Mouse (Mus musculus) embryonic facial prominence, embryonic 14.5 days (tissue): ENCODE measurements around the gene Tbkbp1. TPM values are rescaled to one million over a fixed set of nuclear protein-coding genes. Genes with fewer than 3 reads are reported as not detected.
A peak's percentile ranks its signal among the peaks of the same experiment; 100 is the strongest.

Experiments used
- ATAC-seq: fragments of 200-750 bp; cut with Nextera tagmentation; 2 replicates; pipeline ENCODE4 v1.8.0; 2017; ENCODE audit warnings: low read depth, moderate number of reproducible peaks, moderate TSS enrichment
- DNase-seq: peaks from one replicate; pipeline ENCODE4 v3.0.0-alpha.2; 2015; ENCODE audit warnings: low spot score
- H3K27ac ChIP-seq: fragments of 300-500 bp; sonication (generic); replicated peaks from 2 replicates; pipeline ENCODE4 v1.5.1; 2014; ENCODE audit warnings: low read depth, mild to moderate bottlenecking, low read length, moderate library complexity
- H3K27me3 ChIP-seq: fragments of 300-500 bp; sonication (generic); replicated peaks from 2 replicates; pipeline ENCODE4 v1.6.1; 2014; ENCODE audit warnings: low read length; ENCODE audit not compliant: control insufficient read depth, insufficient read depth
- H3K36me3 ChIP-seq: fragments of 300-500 bp; sonication (generic); 2 replicates; pipeline ENCODE4 v1.6.1; 2014; ENCODE audit warnings: low read length, mixed read lengths; ENCODE audit not compliant: control insufficient read depth, insufficient read depth
- H3K4me1 ChIP-seq: fragments of 300-500 bp; sonication (generic); 2 replicates; pipeline ENCODE4 v1.6.1; 2014; ENCODE audit warnings: antibody characterized with exemption, low read length; ENCODE audit not compliant: control insufficient read depth, insufficient read depth
- H3K4me2 ChIP-seq: fragments of 300-500 bp; sonication (generic); 2 replicates; pipeline ENCODE4 v1.6.1; 2014; ENCODE audit warnings: low read depth, mild to moderate bottlenecking, low read length, moderate library complexity, mixed read lengths
- H3K4me3 ChIP-seq: fragments of 300-500 bp; sonication (generic); 2 replicates; pipeline ENCODE4 v1.5.1; 2014; ENCODE audit warnings: low read depth, mild to moderate bottlenecking, low read length
- H3K9ac ChIP-seq: fragments of 300-500 bp; sonication (generic); 2 replicates; pipeline ENCODE4 v1.6.1; 2014; ENCODE audit warnings: low read depth, mild to moderate bottlenecking, low read length, moderate library complexity, mixed read lengths
- H3K9me3 ChIP-seq: fragments of 300-500 bp; sonication (generic); 2 replicates; pipeline ENCODE4 v1.6.1; 2016; ENCODE audit warnings: low read length; ENCODE audit not compliant: control insufficient read depth
- WGBS: fragments of 180-500 bp; shearing (Covaris S2); extraction: QIAGEN DNeasy Blood & Tissue Kit; methylation state at CpG from one replicate; pipeline ENCODE4 v1.1.7; 2014; 5-methylcytosine and 5-hydroxymethylcytosine counted together
- polyA plus RNA-seq: library from polyadenylated mRNA; unstranded; fragments of >200 nt; fragmentation: Nextera tagmentation; extraction: Ambion mirVana; gene quantifications from 2 replicates; pipeline ENCODE4 v1.2.1, GENCODE M21; 2014

The Tbkbp1 gene
- polyA plus RNA-seq, 1 experiment from 2014 or later: 7.6 TPM

GRCm38 (mm10) chr11:97189231-97189630 lies 37.9 kb upstream of the Tbkbp1 start:
- peak overlapping the region; percentile 90; the same call in 1 of the 2 replicates for H3K27ac ChIP-seq
- ATAC-seq (no peak), DNase-seq (no peak)
- no peaks in the 10 kb centered on the region for H3K27me3 ChIP-seq
- H3K36me3 ChIP-seq: peaks cover 21% of the 10 kb centered on the region
- no peaks in the 10 kb centered on the region for H3K9me3 ChIP-seq
- peak overlapping the region; percentile 87 for H3K4me3 ChIP-seq
- 32% methylated on average over 3 of the region's 3 CpGs for WGBS
- peak overlapping the region; percentile 81; the same call in 1 of the 2 replicates for H3K9ac ChIP-seq
- H3K4me2 ChIP-seq: peak overlapping the region; percentile 88
- peaks cover 13% of the 10 kb centered on the region for H3K4me1 ChIP-seq

GRCm38 (mm10) chr11:97188643-97188955 lies 37.3 kb upstream of the Tbkbp1 start:
- H3K9me3 ChIP-seq: no peaks in the 10 kb centered on the region
- ATAC-seq (no peak), DNase-seq (no peak)
- H3K4me2 ChIP-seq: peak overlapping the region; percentile 88
- H3K27ac ChIP-seq: peak overlapping the region; percentile 90
- peaks cover 13% of the 10 kb centered on the region for H3K4me1 ChIP-seq
- H3K4me3 ChIP-seq: peak overlapping the region; percentile 87
- H3K36me3 ChIP-seq: peaks cover 27% of the 10 kb centered on the region
- peak overlapping the region; percentile 81 for H3K9ac ChIP-seq
- H3K27me3 ChIP-seq: no peaks in the 10 kb centered on the region
- WGBS: under 1% methylated on average over 15 of the region's 15 CpGs

- WGBS: under 1% methylated on average over 51 of the region's 101 CpGs
- H3K4me2 ChIP-seq: peak within 1 kb of the TSS; percentile 88
- ATAC-seq: peak; percentile 95
Observed at GRCm38 (mm10) chr11:97187764-97188642, 36.7 kb upstream of the Tbkbp1 start, which contains the start of gene Kpnb1. TSS of gene Kpnb1 (minus strand) at chr11:97187881.

GRCm38 (mm10) chr11:97186947-97187763 lies 35.9 kb upstream of the Tbkbp1 start:
- WGBS: 0% methylated on average over 22 of the region's 74 CpGs
- no peaks in the 10 kb centered on the region for H3K27me3 ChIP-seq
- H3K4me1 ChIP-seq: peaks cover 13% of the 10 kb centered on the region
- no peaks in the 10 kb centered on the region for H3K9me3 ChIP-seq
- peak overlapping the region; percentile 87 for H3K4me3 ChIP-seq
- peak overlapping the region; percentile 85 for H3K9ac ChIP-seq
- H3K36me3 ChIP-seq: peaks cover 42% of the 10 kb centered on the region
- peak overlapping the region; percentile 79 for H3K4me2 ChIP-seq
- DNase-seq (peak; percentile 98), ATAC-seq (peak; percentile 70)
- H3K27ac ChIP-seq: peak overlapping the region; percentile 97

More at GRCm38 (mm10) chr11:97187764-97188642, 36.7 kb upstream of the Tbkbp1 start, which contains the start of gene Kpnb1:
- Histone ChIP-seq H3K27me3 (no peaks in the 10 kb centered on the region), H3K9me3 (no peaks in the 10 kb centered on the region), H3K4me3 (peak within 1 kb of the TSS; percentile 87), H3K9ac (peak within 1 kb of the TSS; percentile 85), H3K36me3 (peaks cover 33% of the 10 kb centered on the region), H3K4me1 (peaks cover 13% of the 10 kb centered on the region), H3K27ac (peak within 1 kb of the TSS; percentile 97)
- DNase-seq: peak; percentile 100

GRCm38 (mm10) chr11:97185704-97186614 lies 34.7 kb upstream of the Tbkbp1 start:
- Histone ChIP-seq H3K36me3 (peaks cover 54% of the 10 kb centered on the region), H3K4me3 (peak overlapping the region; percentile 87), H3K27me3 (no peaks in the 10 kb centered on the region), H3K9ac (peak overlapping the region; percentile 85), H3K4me1 (peaks cover 13% of the 10 kb centered on the region), H3K9me3 (no peaks in the 10 kb centered on the region), H3K27ac (0 out of 2 replicates have a peak overlapping the region, but pooled peaks have one; percentile 40), H3K4me2 (peak overlapping the region; percentile 79)
- DNase-seq (no peak), ATAC-seq (no peak)
- 58% methylated on average over 5 of the region's 5 CpGs for WGBS

- H3K36me3 ChIP-seq: peaks cover 65% of the 10 kb centered on the region
- no peak overlapping the region for H3K4me2 ChIP-seq
- H3K27me3 ChIP-seq: no peaks in the 10 kb centered on the region
- no peak overlapping the region for H3K9ac ChIP-seq
- WGBS: 72% methylated on average over 5 of the region's 5 CpGs
- no peak for ATAC-seq
- peaks cover 13% of the 10 kb centered on the region for H3K4me1 ChIP-seq
- H3K4me3 ChIP-seq: no peak overlapping the region
- DNase-seq: no peak
- no peaks in the 10 kb centered on the region for H3K9me3 ChIP-seq
- no peak overlapping the region for H3K27ac ChIP-seq
Observed at GRCm38 (mm10) chr11:97184875-97185274, 33.6 kb upstream of the Tbkbp1 start.

- Histone ChIP-seq H3K4me2 (no peak overlapping the region), H3K4me3 (no peak overlapping the region), H3K4me1 (peaks cover 13% of the 10 kb centered on the region), H3K27ac (no peak overlapping the region), H3K36me3 (peaks cover 89% of the 10 kb centered on the region), H3K27me3 (no peaks in the 10 kb centered on the region), H3K9ac (no peak overlapping the region), H3K9me3 (no peaks in the 10 kb centered on the region)
- ATAC-seq (no peak), DNase-seq (no peak)
- 89% methylated on average over 3 of the region's 3 CpGs for WGBS
Observed at GRCm38 (mm10) chr11:97182446-97182845, 31.2 kb upstream of the Tbkbp1 start.

- H3K4me1 ChIP-seq: peaks cover 11% of the 10 kb centered on the region
- H3K36me3 ChIP-seq: peaks cover 100% of the 10 kb centered on the region
- no peaks in the 10 kb centered on the region for H3K9me3 ChIP-seq
- no peak overlapping the region for H3K27ac ChIP-seq
- no peak for DNase-seq
- H3K4me2 ChIP-seq: no peak overlapping the region
- no peak overlapping the region for H3K4me3 ChIP-seq
- WGBS: 78% methylated on average over 5 of the region's 5 CpGs
- no peak for ATAC-seq
- no peaks in the 10 kb centered on the region for H3K27me3 ChIP-seq
- no peak overlapping the region for H3K9ac ChIP-seq
Observed at GRCm38 (mm10) chr11:97181061-97181460, 29.8 kb upstream of the Tbkbp1 start.
